Mouse (Mus musculus) cerebellum, adult 2 months (tissue): Measurements from ENCODE around the gene Il18r1.

ENCODE experiments used
- CTCF ChIP-seq: fragments of 200-500 bp; IDR thresholded peaks from 2 replicates; pipeline ENCODE4 v1.5.1; 2011; ENCODE audit warnings: low read depth, mild to moderate bottlenecking, control low read depth, low read length, moderate library complexity, borderline replicate concordance; ENCODE audit not compliant: insufficient read depth
- POLR2A ChIP-seq: fragments of 200-500 bp; IDR thresholded peaks from 2 replicates; pipeline ENCODE4 v1.6.1; 2011; ENCODE audit warnings: low read length, control low read depth, borderline replicate concordance; ENCODE audit not compliant: insufficient read depth

DNA sequence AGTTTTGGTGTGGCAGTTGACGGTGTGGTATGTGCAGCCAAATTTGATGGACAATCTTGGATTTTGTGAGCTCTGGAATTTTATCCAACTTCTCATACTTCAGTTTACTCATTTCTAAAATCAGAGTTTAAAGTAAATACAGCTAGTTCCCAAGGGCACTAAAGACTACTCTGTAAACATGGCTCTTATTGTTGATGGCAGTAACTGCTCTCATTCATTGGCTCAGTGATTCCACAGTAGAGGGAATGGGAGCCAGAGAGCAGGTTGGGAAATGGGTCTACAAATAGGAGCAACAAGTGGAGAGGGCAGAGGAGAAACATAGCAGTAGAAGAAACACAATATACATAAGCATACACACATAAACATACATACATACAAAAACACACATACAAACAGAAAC, 34.4 kb downstream of the Il18r1 start:
- no peak for TF ChIP-seq CTCF
- TF ChIP-seq POLR2A, result no peak
